In the genomic region with DNA sequence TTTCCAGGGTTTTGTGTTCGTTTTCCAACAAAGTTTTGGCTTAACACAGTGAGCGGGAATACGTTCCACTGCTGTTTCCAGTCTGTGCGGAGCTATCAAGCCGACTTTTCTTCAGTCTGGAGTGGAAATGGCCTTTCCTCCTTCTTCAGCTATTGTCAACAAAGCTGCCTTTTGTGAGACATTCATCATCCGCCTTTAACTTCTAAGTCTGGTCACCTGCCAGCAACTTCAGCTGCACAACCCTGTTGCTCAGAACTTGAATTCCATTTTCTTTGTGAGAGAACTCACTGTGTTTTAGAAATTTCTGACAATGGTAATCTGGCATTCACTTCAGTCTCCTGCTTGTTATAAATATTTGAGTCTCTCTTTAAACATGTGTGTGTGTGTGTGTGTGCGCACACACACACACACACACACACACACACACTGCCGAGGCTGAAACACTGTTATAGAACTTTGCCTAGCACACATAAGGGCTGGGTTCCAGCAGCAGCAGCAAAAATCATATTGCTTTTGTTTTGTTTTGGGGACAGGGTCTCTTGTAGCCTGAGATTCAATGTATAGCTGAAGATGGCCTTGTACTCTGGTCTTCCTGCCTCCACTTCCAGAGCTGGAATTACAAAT, we compare ENCODE assay signal across 13 mouse cellular contexts. TPM values are rescaled to one million over a fixed set of nuclear protein-coding genes. Genes with fewer than 3 reads are reported as not detected.
A peak's percentile ranks its signal among the peaks of the same experiment; 100 is the strongest.
DNase-seq lines count a peak whose midpoint lies in the region; ATAC-seq lines count a peak whose summit lies in the region.
"Had no signal": no experiment of that assay in that cellular context is flagged by ENCODE, and none has a peak within 500 bp of the region (broad histone marks: within the 10 kb centered on the region; RNA-seq: fewer than 3 reads in every experiment).

No protein-coding gene starts in this region.

- 70% methylated on average over 8 of the region's 8 CpGs for WGBS in heart, embryonic 10.5 days
- WGBS in kidney, embryonic 16.5 days, result 36% methylated on average over 8 of the region's 8 CpGs
- 46% methylated on average over 8 of the region's 8 CpGs for WGBS in intestine, embryonic 16.5 days

- H3K4me2 ChIP-seq in kidney, embryonic 16.5 days (replicated peaks; ENCODE audit: low read depth, low read length), result no peak overlapping the region
- no peak overlapping the region for H3K4me2 ChIP-seq in intestine, embryonic 16.5 days (ENCODE audit: low read depth, low read length)

- no peak overlapping the region for H3K9ac ChIP-seq in kidney, embryonic 16.5 days (replicated peaks; ENCODE audit: low read length)
- no peak overlapping the region for H3K9ac ChIP-seq in intestine, embryonic 16.5 days (ENCODE audit: low read depth, low read length)

- no peaks in the 10 kb centered on the region for H3K36me3 ChIP-seq in heart, embryonic 10.5 days
- no peaks in the 10 kb centered on the region for H3K36me3 ChIP-seq in kidney, embryonic 16.5 days (ENCODE audit: insufficient read depth, low read length)
- no peaks in the 10 kb centered on the region for H3K36me3 ChIP-seq in intestine, embryonic 16.5 days (ENCODE audit: control insufficient read depth, insufficient read depth, low read length)

- H3K9me3 ChIP-seq in heart, embryonic 10.5 days, result no peaks in the 10 kb centered on the region
- H3K9me3 ChIP-seq in kidney, embryonic 16.5 days (ENCODE audit: low read length), result no peaks in the 10 kb centered on the region
- no peaks in the 10 kb centered on the region for H3K9me3 ChIP-seq in intestine, embryonic 16.5 days (ENCODE audit: control insufficient read depth, low read length)

- no peak overlapping the region for H3K27ac ChIP-seq in heart, embryonic 10.5 days
- H3K27ac ChIP-seq in kidney, embryonic 16.5 days (ENCODE audit: low read length), result peak overlapping the region; percentile 73
- H3K27ac ChIP-seq in intestine, embryonic 16.5 days (ENCODE audit: low read length), result peak overlapping the region; percentile 70

- H3K4me1 ChIP-seq in heart, embryonic 10.5 days, result peaks cover 14% of the 10 kb centered on the region
- peaks cover 17% of the 10 kb centered on the region for H3K4me1 ChIP-seq in kidney, embryonic 16.5 days (ENCODE audit: insufficient read depth, low read length)
- peaks cover 26% of the 10 kb centered on the region for H3K4me1 ChIP-seq in intestine, embryonic 16.5 days (ENCODE audit: control insufficient read depth, insufficient read depth, low read length)

- no peak for ATAC-seq in kidney, embryonic 16.5 days (ENCODE audit: low FRiP score, low TSS enrichment)
- ATAC-seq in intestine, embryonic 16.5 days, result peak; percentile 32; the same call in 1 of the 2 replicates

- DNase-seq in heart, embryonic 10.5 days (ENCODE audit: low spot score), result peak; percentile 63
- no peak for DNase-seq in heart, adult 11 months
- no peak for DNase-seq in kidney, adult 18-20 months
- DNase-seq in lung, postnatal 4 days, result peak; percentile 55
- no peak for DNase-seq in right cerebral cortex, postnatal 14 days
- DNase-seq: cerebellum, adult 8-10 months; right cerebral cortex, postnatal 25 days; thymus, adult 2 months had no signal

- H3K27me3 ChIP-seq in heart, embryonic 10.5 days (ENCODE audit: insufficient read depth, poor library complexity, severe bottlenecking), result no peaks in the 10 kb centered on the region
- no peaks in the 10 kb centered on the region for H3K27me3 ChIP-seq in kidney, embryonic 16.5 days (ENCODE audit: insufficient read depth, low read length)
- H3K27me3 ChIP-seq in intestine, embryonic 16.5 days (replicated peaks; ENCODE audit: control insufficient read depth, insufficient read depth, low read length), result no peaks in the 10 kb centered on the region

- no peak overlapping the region for H3K4me3 ChIP-seq in heart, embryonic 10.5 days
- H3K4me3 ChIP-seq in kidney, embryonic 16.5 days (ENCODE audit: low read length), result no peak overlapping the region
- no peak overlapping the region for H3K4me3 ChIP-seq in intestine, embryonic 16.5 days (ENCODE audit: low read length)
- H3K4me3 ChIP-seq: erythroblast, embryonic 14.5 days had no signal

RNA-seq across cellular contexts. Expression of a gene that starts 8.2 kb away (rescaled TPM):
- not detected in 2 replicates for polyA plus RNA-seq in heart, embryonic 10.5 days (2016; fragmentation: Nextera tagmentation; extraction: Ambion mirVana)
- not detected in 2 replicates for polyA plus RNA-seq in kidney, embryonic 16.5 days (2015; fragmentation: Nextera tagmentation; extraction: Ambion mirVana)
- not detected in 2 replicates for polyA plus RNA-seq in intestine, embryonic 16.5 days (2015; fragmentation: Nextera tagmentation; extraction: Ambion mirVana)
- polyA plus RNA-seq: erythroblast, embryonic 14.5 days; large intestine, adult 2 months; neural tube, embryonic 11.5 days had no signal

RNA-seq across cellular contexts. Expression of a gene that starts 26.7 kb away (rescaled TPM):
- 14.7 and 15.4 TPM in 2 replicates for polyA plus RNA-seq in heart, embryonic 10.5 days (2016; fragmentation: Nextera tagmentation; extraction: Ambion mirVana)
- 19.7 and 20.1 TPM in 2 replicates for polyA plus RNA-seq in kidney, embryonic 16.5 days (2015; fragmentation: Nextera tagmentation; extraction: Ambion mirVana)
- polyA plus RNA-seq in intestine, embryonic 16.5 days (2015; fragmentation: Nextera tagmentation; extraction: Ambion mirVana), result 18.0 and 18.9 TPM in 2 replicates

RNA-seq across cellular contexts. Expression of a gene that starts 53.5 kb away (rescaled TPM):
- 10.0 and 10.1 TPM in 2 replicates for polyA plus RNA-seq in heart, embryonic 10.5 days (2016; fragmentation: Nextera tagmentation; extraction: Ambion mirVana)
- 12.1 and 13.6 TPM in 2 replicates for polyA plus RNA-seq in kidney, embryonic 16.5 days (2015; fragmentation: Nextera tagmentation; extraction: Ambion mirVana)
- 5.5 and 6.3 TPM in 2 replicates for polyA plus RNA-seq in intestine, embryonic 16.5 days (2015; fragmentation: Nextera tagmentation; extraction: Ambion mirVana)

Comparison
In these comparisons a context has a peak if more than half of its experiments do, and no peak if none do; other contexts are left out.
1. DNase-seq: peak in heart, embryonic 10.5 days (single experiment) and lung, postnatal 4 days (2 of 2); none in heart, adult 11 months (single experiment), kidney, adult 18-20 months (single experiment) and right cerebral cortex, postnatal 14 days (single experiment).